17 mouse cellular contexts compared by ENCODE assay signal in the genomic region with DNA sequence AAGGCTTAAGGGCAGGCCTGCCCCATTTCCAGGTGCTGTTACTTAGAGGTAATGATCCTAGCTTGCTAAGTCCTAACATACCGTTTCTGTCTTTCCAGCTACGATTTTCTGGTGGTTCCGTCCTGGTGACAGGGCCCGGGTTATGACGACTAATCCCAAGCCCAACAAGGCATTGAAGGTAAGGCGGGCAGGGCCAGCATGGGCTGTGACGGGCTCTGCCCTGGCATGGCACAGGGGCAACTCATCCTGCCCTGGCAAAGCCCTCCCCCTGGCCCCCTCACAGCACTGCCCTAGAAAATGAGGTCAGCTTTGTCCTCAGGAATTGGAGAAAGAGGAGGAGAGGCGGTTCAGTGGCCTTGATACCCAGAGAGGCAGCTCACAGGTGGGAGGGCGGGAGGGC. TPM values are rescaled to one million over a fixed set of nuclear protein-coding genes. Genes with fewer than 3 reads are reported as not detected.
DNase-seq lines count a peak whose midpoint lies in the region; ATAC-seq and TF ChIP-seq lines count a peak whose summit lies in the region.
"Had no signal": no experiment of that assay in that cellular context is flagged by ENCODE, and none has a peak within 500 bp of the region (broad histone marks: within the 10 kb centered on the region; RNA-seq: fewer than 3 reads in every experiment).

No protein-coding gene starts in this region.

- H3K36me3 ChIP-seq in heart, adult 2 months (ENCODE audit: control insufficient read depth, insufficient read depth, low read length): no peaks in the 10 kb centered on the region; the same call in 1 of the 2 replicates
- H3K36me3 ChIP-seq in heart, embryonic 11.5 days (ENCODE audit: control insufficient read depth, insufficient read depth, low read length): peaks cover 12% of the 10 kb centered on the region
- peaks cover 29% of the 10 kb centered on the region for H3K36me3 ChIP-seq in midbrain, embryonic 10.5 days
- H3K36me3 ChIP-seq in midbrain, embryonic 11.5 days (ENCODE audit: control insufficient read depth, insufficient read depth, low read length): peaks cover 3% of the 10 kb centered on the region; the same call in 1 of the 2 replicates
- H3K36me3 ChIP-seq in liver, embryonic 13.5 days: peaks cover 88% of the 10 kb centered on the region

- intact Hi-C loops in heart, adult 2 months (cut with DNase I): loop anchor here (10.0 kb wide), 1 partner anchor 414 kb away; no protein-coding TSS in a partner anchor

- TF ChIP-seq EP300 in heart, adult 2 months (IDR thresholded peaks at IDR 0.05; ENCODE audit: insufficient read depth, low read depth, low read length): no peak

- no peak for TF ChIP-seq POLR2A in heart, adult 2 months (IDR thresholded peaks at IDR 0.05; ENCODE audit: insufficient read depth, low read depth, low read length)

- H3K27me3 ChIP-seq in heart, adult 2 months (ENCODE audit: control insufficient read depth, insufficient read depth, low read length): no peaks in the 10 kb centered on the region
- no peaks in the 10 kb centered on the region for H3K27me3 ChIP-seq in heart, embryonic 11.5 days (ENCODE audit: control insufficient read depth, insufficient read depth, low read length)
- H3K27me3 ChIP-seq in midbrain, embryonic 10.5 days (ENCODE audit: low read depth, poor library complexity, severe bottlenecking): peaks cover 17% of the 10 kb centered on the region
- H3K27me3 ChIP-seq in midbrain, embryonic 11.5 days (ENCODE audit: control insufficient read depth, insufficient read depth, low read length): no peaks in the 10 kb centered on the region
- no peaks in the 10 kb centered on the region for H3K27me3 ChIP-seq in liver, embryonic 13.5 days

- no peak overlapping the region for H3K4me2 ChIP-seq in heart, embryonic 11.5 days
- H3K4me2 ChIP-seq in midbrain, embryonic 11.5 days: no peak overlapping the region
- H3K4me2 ChIP-seq in liver, embryonic 13.5 days: no peak overlapping the region

- no peak for TF ChIP-seq CTCF in heart, adult 2 months (IDR thresholded peaks at IDR 0.05)

- no peaks in the 10 kb centered on the region for H3K9me3 ChIP-seq in heart, embryonic 11.5 days (replicated peaks; ENCODE audit: control insufficient read depth, low read length)
- no peaks in the 10 kb centered on the region for H3K9me3 ChIP-seq in midbrain, embryonic 10.5 days (replicated peaks)
- H3K9me3 ChIP-seq in midbrain, embryonic 11.5 days (ENCODE audit: control insufficient read depth, low read length): no peaks in the 10 kb centered on the region
- no peaks in the 10 kb centered on the region for H3K9me3 ChIP-seq in liver, embryonic 13.5 days (replicated peaks)

- H3K27ac ChIP-seq in heart, adult 2 months: peak overlapping the region; percentile 99; the same call in 1 of the 2 replicates
- no peak overlapping the region for H3K27ac ChIP-seq in heart, embryonic 11.5 days (ENCODE audit: low read depth, low read length)
- peak overlapping the region; percentile 88 for H3K27ac ChIP-seq in midbrain, embryonic 10.5 days (replicated peaks)
- H3K27ac ChIP-seq in midbrain, embryonic 11.5 days (ENCODE audit: low read depth, low read length): no peak overlapping the region
- peak overlapping the region; percentile 55 for H3K27ac ChIP-seq in liver, embryonic 13.5 days
- H3K27ac ChIP-seq: kidney, postnatal 0 days had no signal

- no peak overlapping the region for H3K9ac ChIP-seq in heart, adult 2 months (ENCODE audit: low read depth, low read length)
- H3K9ac ChIP-seq in heart, embryonic 11.5 days (ENCODE audit: low read depth, low read length): no peak overlapping the region
- H3K9ac ChIP-seq in midbrain, embryonic 11.5 days (ENCODE audit: low read length): no peak overlapping the region
- H3K9ac ChIP-seq in liver, embryonic 13.5 days: no peak overlapping the region

- H3K4me1 ChIP-seq in heart, adult 2 months (ENCODE audit: control insufficient read depth, insufficient read depth, low read length): peaks cover 37% of the 10 kb centered on the region
- peaks cover 73% of the 10 kb centered on the region for H3K4me1 ChIP-seq in heart, embryonic 11.5 days (ENCODE audit: control insufficient read depth, insufficient read depth, low read length)
- H3K4me1 ChIP-seq in midbrain, embryonic 10.5 days: peaks cover 71% of the 10 kb centered on the region
- H3K4me1 ChIP-seq in midbrain, embryonic 11.5 days (ENCODE audit: control insufficient read depth, insufficient read depth, low read length): peaks cover 29% of the 10 kb centered on the region
- peaks cover 97% of the 10 kb centered on the region for H3K4me1 ChIP-seq in liver, embryonic 13.5 days (replicated peaks)

- 92% methylated on average over 9 of the region's 9 CpGs for WGBS in heart, adult 2 months
- WGBS in heart, embryonic 11.5 days (ENCODE audit: insufficient replicate concordance): 89% methylated on average over 9 of the region's 9 CpGs
- 92% methylated on average over 9 of the region's 9 CpGs for WGBS in midbrain, embryonic 10.5 days
- WGBS in midbrain, embryonic 11.5 days: 89% methylated on average over 9 of the region's 9 CpGs
- 92% methylated on average over 9 of the region's 9 CpGs for WGBS in liver, embryonic 13.5 days (ENCODE audit: insufficient replicate concordance)

- H3K79me2 ChIP-seq in heart, adult 2 months (replicated peaks; ENCODE audit: control insufficient read depth, insufficient read depth, low read length): peaks cover 5% of the 10 kb centered on the region; the same call in 1 of the 2 replicates

- H3K4me3 ChIP-seq in heart, adult 2 months: no peak overlapping the region
- H3K4me3 ChIP-seq in heart, embryonic 11.5 days (ENCODE audit: low read depth, low read length): no peak overlapping the region
- H3K4me3 ChIP-seq in midbrain, embryonic 10.5 days: no peak overlapping the region
- no peak overlapping the region for H3K4me3 ChIP-seq in midbrain, embryonic 11.5 days (ENCODE audit: low read depth, low read length)
- H3K4me3 ChIP-seq in liver, embryonic 13.5 days (replicated peaks): no peak overlapping the region

- no peak for ATAC-seq in heart, embryonic 11.5 days (replicated peaks; ENCODE audit: insufficient number of reproducible peaks, low FRiP score, low TSS enrichment)
- no peak for ATAC-seq in midbrain, embryonic 11.5 days (ENCODE audit: low FRiP score)
- ATAC-seq in liver, embryonic 13.5 days (ENCODE audit: low read depth): no peak

- DNase-seq in heart, adult 2 months: no peak
- no peak for DNase-seq in midbrain, embryonic 10.5 days (ENCODE audit: low spot score)
- no peak for DNase-seq in midbrain, embryonic 11.5 days (ENCODE audit: low spot score, missing footprints)
- no peak for DNase-seq in liver, embryonic 13.5 days
- DNase-seq in ovary, adult 18-20 months (ENCODE audit: low spot score): no peak
- no peak for DNase-seq in c-Kit-positive CD71-positive TER-119-positive erythroid progenitor cells, embryonic 14.5 days (ENCODE audit: low spot score)
- DNase-seq in lung, postnatal 10 days: no peak
- DNase-seq: adrenal gland, postnatal 36 days; B cell, adult 2 months; lung, adult 18-20 months; thymus, adult 18-20 months had no signal

RNA-seq across cellular contexts. Expression of a gene that starts 7.7 kb away (rescaled TPM):
- total RNA-seq in heart, adult 2 months (2021): 10 to 100 TPM; 33.2 to 34.1 TPM
- 22.8 and 23.6 TPM in 2 replicates for polyA plus RNA-seq in heart, adult 2 months (2012; rRNA removed)
- polyA plus RNA-seq in heart, embryonic 11.5 days (2014; fragmentation: Nextera tagmentation; extraction: Ambion mirVana): 13.5 and 19.1 TPM in 2 replicates
- polyA plus RNA-seq in midbrain, embryonic 10.5 days (2016; fragmentation: Nextera tagmentation; extraction: Ambion mirVana): 9.7 and 9.9 TPM in 2 replicates
- polyA plus RNA-seq in midbrain, embryonic 11.5 days (2014; fragmentation: Nextera tagmentation; extraction: Ambion mirVana): 5.0 and 5.1 TPM in 2 replicates
- polyA plus RNA-seq in liver, embryonic 13.5 days (2015; fragmentation: Nextera tagmentation; extraction: Ambion mirVana): 41.6 and 44.9 TPM in 2 replicates

RNA-seq across cellular contexts. Expression of a gene that starts 20.7 kb away (rescaled TPM):
- under 1 TPM in 1 of 2 experiments, not detected in 1; 0.05 TPM for total RNA-seq in heart, adult 2 months (2021)
- 0.29 and 1.5 TPM in 2 replicates for polyA plus RNA-seq in heart, adult 2 months (2012; rRNA removed)
- polyA plus RNA-seq in heart, embryonic 11.5 days (2014; fragmentation: Nextera tagmentation; extraction: Ambion mirVana): 2.6 and 3.0 TPM in 2 replicates
- polyA plus RNA-seq in midbrain, embryonic 10.5 days (2016; fragmentation: Nextera tagmentation; extraction: Ambion mirVana): 0.84 and 1.2 TPM in 2 replicates
- polyA plus RNA-seq in midbrain, embryonic 11.5 days (2014; fragmentation: Nextera tagmentation; extraction: Ambion mirVana): 0.60 and 0.86 TPM in 2 replicates
- polyA plus RNA-seq in liver, embryonic 13.5 days (2015; fragmentation: Nextera tagmentation; extraction: Ambion mirVana): 0.68 and 0.89 TPM in 2 replicates
- total RNA-seq: megakaryocyte progenitor cell, adult 5-6 weeks had no signal

RNA-seq across cellular contexts. Expression of a gene that starts 23.6 kb away (rescaled TPM):
- 10 to 100 TPM; 40.2 to 40.9 TPM for total RNA-seq in heart, adult 2 months (2021)
- polyA plus RNA-seq in heart, adult 2 months (2012; rRNA removed): 35.1 and 40.3 TPM in 2 replicates
- polyA plus RNA-seq in heart, embryonic 11.5 days (2014; fragmentation: Nextera tagmentation; extraction: Ambion mirVana): 21.4 and 26.4 TPM in 2 replicates
- 33.4 and 34.7 TPM in 2 replicates for polyA plus RNA-seq in midbrain, embryonic 10.5 days (2016; fragmentation: Nextera tagmentation; extraction: Ambion mirVana)
- 23.8 and 26.3 TPM in 2 replicates for polyA plus RNA-seq in midbrain, embryonic 11.5 days (2014; fragmentation: Nextera tagmentation; extraction: Ambion mirVana)
- polyA plus RNA-seq in liver, embryonic 13.5 days (2015; fragmentation: Nextera tagmentation; extraction: Ambion mirVana): 12.7 and 13.8 TPM in 2 replicates

RNA-seq across cellular contexts. Expression of a gene that starts 27.2 kb away (rescaled TPM):
- not detected for total RNA-seq in heart, adult 2 months (2021)
- not detected in 2 replicates for polyA plus RNA-seq in heart, adult 2 months (2012; rRNA removed)
- not detected in 2 replicates for polyA plus RNA-seq in heart, embryonic 11.5 days (2014; fragmentation: Nextera tagmentation; extraction: Ambion mirVana)
- not detected in 2 replicates for polyA plus RNA-seq in midbrain, embryonic 10.5 days (2016; fragmentation: Nextera tagmentation; extraction: Ambion mirVana)
- not detected in 2 replicates for polyA plus RNA-seq in midbrain, embryonic 11.5 days (2014; fragmentation: Nextera tagmentation; extraction: Ambion mirVana)
- polyA plus RNA-seq in liver, embryonic 13.5 days (2015; fragmentation: Nextera tagmentation; extraction: Ambion mirVana): not detected in 2 replicates
- total RNA-seq: adrenal gland, postnatal 36 days; ES-E14; left cerebral cortex, postnatal 25 days; megakaryocyte progenitor cell, adult 5-6 weeks had no signal
- polyA plus RNA-seq: cortical plate, adult 2 months; kidney, postnatal 0 days had no signal

RNA-seq across cellular contexts. Expression of a gene that starts 27.6 kb away (rescaled TPM):
- total RNA-seq in heart, adult 2 months (2021): 10 to 100 TPM in 1 of 2 experiments, 1 to 10 TPM in 1; 9.9 to 11.3 TPM
- 14.2 and 15.7 TPM in 2 replicates for polyA plus RNA-seq in heart, adult 2 months (2012; rRNA removed)
- polyA plus RNA-seq in heart, embryonic 11.5 days (2014; fragmentation: Nextera tagmentation; extraction: Ambion mirVana): 49.6 and 50.1 TPM in 2 replicates
- 100 and 102 TPM in 2 replicates for polyA plus RNA-seq in midbrain, embryonic 10.5 days (2016; fragmentation: Nextera tagmentation; extraction: Ambion mirVana)
- 72.2 and 81.2 TPM in 2 replicates for polyA plus RNA-seq in midbrain, embryonic 11.5 days (2014; fragmentation: Nextera tagmentation; extraction: Ambion mirVana)
- polyA plus RNA-seq in liver, embryonic 13.5 days (2015; fragmentation: Nextera tagmentation; extraction: Ambion mirVana): 68.7 and 70.5 TPM in 2 replicates

Comparison
In these comparisons a context has a peak if more than half of its experiments do, and no peak if none do; other contexts are left out.
1. H3K27ac ChIP-seq: peak in heart, adult 2 months (single experiment), midbrain, embryonic 10.5 days (single experiment) and liver, embryonic 13.5 days (single experiment); none in heart, embryonic 11.5 days (single experiment) and midbrain, embryonic 11.5 days (single experiment).